Comparison of ENCODE assay signal across 25 mouse cellular contexts in genomic region chr16:78617757-78618532, GRCm38 (mm10). TPM values are rescaled to one million over a fixed set of nuclear protein-coding genes. Genes with fewer than 3 reads are reported as not detected.
DNase-seq lines count a peak whose midpoint lies in the region; ATAC-seq and TF ChIP-seq lines count a peak whose summit lies in the region.
"Had no signal": no experiment of that assay in that cellular context is flagged by ENCODE, and none has a peak within 500 bp of the region (broad histone marks: within the 10 kb centered on the region; RNA-seq: fewer than 3 reads in every experiment).

No protein-coding gene starts in this region.

- no peak overlapping the region for H3K9ac ChIP-seq in heart, embryonic 11.5 days (ENCODE audit: low read depth, low read length)
- H3K9ac ChIP-seq in heart, embryonic 12.5 days = no peak overlapping the region
- H3K9ac ChIP-seq in lung, postnatal 0 days (replicated peaks; ENCODE audit: low read depth) = no peak overlapping the region
- H3K9ac ChIP-seq in forebrain, embryonic 15.5 days (replicated peaks) = no peak overlapping the region
- H3K9ac ChIP-seq: neural tube, embryonic 13.5 days had no signal

- no peaks in the 10 kb centered on the region for H3K36me3 ChIP-seq in heart, embryonic 11.5 days (ENCODE audit: control insufficient read depth, insufficient read depth, low read length)
- no peaks in the 10 kb centered on the region for H3K36me3 ChIP-seq in heart, embryonic 12.5 days
- no peaks in the 10 kb centered on the region for H3K36me3 ChIP-seq in lung, postnatal 0 days (ENCODE audit: insufficient read depth, low read length)
- no peaks in the 10 kb centered on the region for H3K36me3 ChIP-seq in forebrain, embryonic 15.5 days
- H3K36me3 ChIP-seq: neural tube, embryonic 13.5 days had no signal

- no peaks in the 10 kb centered on the region for H3K4me1 ChIP-seq in heart, embryonic 11.5 days (ENCODE audit: control insufficient read depth, insufficient read depth, low read length)
- no peaks in the 10 kb centered on the region for H3K4me1 ChIP-seq in heart, embryonic 12.5 days (replicated peaks)
- H3K4me1 ChIP-seq in lung, postnatal 0 days (ENCODE audit: insufficient read depth, low read depth, low read length) = no peaks in the 10 kb centered on the region
- H3K4me1 ChIP-seq in bone marrow, adult 2 months (ENCODE audit: control insufficient read depth, insufficient read depth, low read length) = no peaks in the 10 kb centered on the region; the same call in 1 of the 2 replicates
- H3K4me1 ChIP-seq in forebrain, embryonic 15.5 days = no peaks in the 10 kb centered on the region
- H3K4me1 ChIP-seq: megakaryocyte, embryonic 14.5 days; neural tube, embryonic 13.5 days had no signal

- H3K4me3 ChIP-seq in heart, embryonic 11.5 days (ENCODE audit: low read depth, low read length) = no peak overlapping the region
- no peak overlapping the region for H3K4me3 ChIP-seq in heart, embryonic 12.5 days
- H3K4me3 ChIP-seq in lung, postnatal 0 days (ENCODE audit: low read depth, low read length) = no peak overlapping the region
- no peak overlapping the region for H3K4me3 ChIP-seq in bone marrow, adult 2 months (replicated peaks; ENCODE audit: control insufficient read depth, low read depth, low read length)
- H3K4me3 ChIP-seq in forebrain, embryonic 15.5 days = no peak overlapping the region
- H3K4me3 ChIP-seq in gastrocnemius, adult 2 months = no peak overlapping the region
- H3K4me3 ChIP-seq: left cerebral cortex, adult 2 months; megakaryocyte, embryonic 14.5 days; neural tube, embryonic 13.5 days had no signal

- H3K4me2 ChIP-seq in heart, embryonic 11.5 days = no peak overlapping the region
- H3K4me2 ChIP-seq in heart, embryonic 12.5 days = no peak overlapping the region
- no peak overlapping the region for H3K4me2 ChIP-seq in lung, postnatal 0 days (replicated peaks; ENCODE audit: low read depth, low read length)
- H3K4me2 ChIP-seq in forebrain, embryonic 15.5 days (replicated peaks) = no peak overlapping the region
- H3K4me2 ChIP-seq: liver, embryonic 11.5 days; neural tube, embryonic 13.5 days had no signal

- ATAC-seq in heart, embryonic 11.5 days (replicated peaks; ENCODE audit: insufficient number of reproducible peaks, low FRiP score, low TSS enrichment) = 0 out of 2 replicates have a peak, but pooled peaks have one; percentile 39
- ATAC-seq in heart, embryonic 12.5 days (ENCODE audit: insufficient number of reproducible peaks, low FRiP score) = no peak; the same call in 1 of the 2 replicates
- ATAC-seq in lung, postnatal 0 days = peak; percentile 72
- no peak for ATAC-seq in forebrain, embryonic 15.5 days (replicated peaks)
- ATAC-seq: activated CD4-positive, CD25-positive, alpha-beta regulatory T cell, adult 4 months; CD4-positive, CD25-positive, alpha-beta regulatory T cell, adult 4 months had no signal

- H3K27me3 ChIP-seq in heart, embryonic 11.5 days (ENCODE audit: control insufficient read depth, insufficient read depth, low read length) = no peaks in the 10 kb centered on the region
- no peaks in the 10 kb centered on the region for H3K27me3 ChIP-seq in heart, embryonic 12.5 days (replicated peaks)
- H3K27me3 ChIP-seq in lung, postnatal 0 days (replicated peaks; ENCODE audit: insufficient read depth, low read length) = no peaks in the 10 kb centered on the region
- H3K27me3 ChIP-seq in forebrain, embryonic 15.5 days = no peaks in the 10 kb centered on the region
- H3K27me3 ChIP-seq: neural tube, embryonic 13.5 days had no signal

- 87% methylated on average over 11 of the region's 11 CpGs for WGBS in heart, embryonic 11.5 days (ENCODE audit: insufficient replicate concordance)
- 88% methylated on average over 11 of the region's 11 CpGs for WGBS in heart, embryonic 12.5 days
- WGBS in lung, postnatal 0 days = 78% methylated on average over 11 of the region's 11 CpGs
- 88% methylated on average over 11 of the region's 11 CpGs for WGBS in bone marrow, adult 2 months
- 95% methylated on average over 11 of the region's 11 CpGs for WGBS in forebrain, embryonic 15.5 days

- no peak for TF ChIP-seq POLR2A in bone marrow, adult 2 months (IDR thresholded peaks at IDR 0.05; ENCODE audit: borderline replicate concordance, control insufficient read depth, low read depth, low read length)

- H3K9me3 ChIP-seq in heart, embryonic 11.5 days (replicated peaks; ENCODE audit: control insufficient read depth, low read length) = no peaks in the 10 kb centered on the region
- no peaks in the 10 kb centered on the region for H3K9me3 ChIP-seq in heart, embryonic 12.5 days (replicated peaks)
- no peaks in the 10 kb centered on the region for H3K9me3 ChIP-seq in lung, postnatal 0 days (ENCODE audit: low read length)
- H3K9me3 ChIP-seq in forebrain, embryonic 15.5 days = no peaks in the 10 kb centered on the region
- H3K9me3 ChIP-seq: megakaryocyte, embryonic 14.5 days; neural tube, embryonic 13.5 days had no signal

- TF ChIP-seq CTCF in lung, postnatal 0 days (IDR thresholded peaks at IDR 0.05) = no peak
- TF ChIP-seq CTCF in bone marrow, adult 2 months (IDR thresholded peaks at IDR 0.05; ENCODE audit: control insufficient read depth, insufficient read depth, low read length) = peak; percentile 4; the same call in 1 of the 2 replicates
- no peak for TF ChIP-seq CTCF in gastrocnemius, adult 2 months (IDR thresholded peaks at IDR 0.05)

- intact Hi-C loops in gastrocnemius, adult 2 months (cut with DNase I) = no loop called here

- no peak overlapping the region for H3K27ac ChIP-seq in heart, embryonic 11.5 days (ENCODE audit: low read depth, low read length)
- no peak overlapping the region for H3K27ac ChIP-seq in heart, embryonic 12.5 days (ENCODE audit: poor library complexity, severe bottlenecking)
- H3K27ac ChIP-seq in lung, postnatal 0 days (ENCODE audit: low read length) = no peak overlapping the region
- H3K27ac ChIP-seq in bone marrow, adult 2 months (ENCODE audit: control insufficient read depth, insufficient read depth, low read depth, low read length, poor library complexity) = no peak overlapping the region
- no peak overlapping the region for H3K27ac ChIP-seq in forebrain, embryonic 15.5 days (replicated peaks)
- H3K27ac ChIP-seq in gastrocnemius, adult 2 months = no peak overlapping the region
- H3K27ac ChIP-seq: left cerebral cortex, adult 2 months; neural tube, embryonic 13.5 days had no signal

- DNase-seq in lung, postnatal 0 days (ENCODE audit: low spot score) = peak; percentile 45
- no peak for DNase-seq in lung, postnatal 36 days
- DNase-seq in NIH3T3 (ENCODE audit: low read depth) = peak; percentile 43
- DNase-seq in gastrocnemius, adult 2 months = no peak
- DNase-seq: cerebellum, adult 11-12 months; cerebellum, postnatal 25 days; embryo, embryonic 11 days; gastrocnemius, postnatal 10 days; kidney, adult 9 months; kidney, postnatal 36 days; layer of hippocampus, adult 9-11 months; left cerebral cortex, postnatal 4 days; lung, adult 18-20 months; right cerebral cortex, postnatal 14 days; spleen, adult 18-20 months had no signal

- no peak for TF ChIP-seq EP300 in lung, postnatal 0 days (IDR thresholded peaks at IDR 0.05)

RNA-seq across cellular contexts. Expression of gene D16Ertd472e, which starts 41.4 kb away (rescaled TPM):
- 8.0 and 9.2 TPM in 2 replicates for polyA plus RNA-seq in heart, embryonic 11.5 days (2014; fragmentation: Nextera tagmentation; extraction: Ambion mirVana)
- 8.9 and 10.5 TPM in 2 replicates for polyA plus RNA-seq in heart, embryonic 12.5 days (2016; fragmentation: Nextera tagmentation; extraction: Ambion mirVana)
- polyA plus RNA-seq in lung, postnatal 0 days (2015; fragmentation: Nextera tagmentation; extraction: Ambion mirVana) = 12.3 and 14.7 TPM in 2 replicates
- 3.8 TPM in 2 replicates for polyA plus RNA-seq in bone marrow, adult 2 months (2011; ENCODE audit: insufficient read depth, insufficient read length, low replicate concordance, missing spikeins)
- 11.3 and 12.8 TPM in 2 replicates for polyA plus RNA-seq in forebrain, embryonic 15.5 days (2015; fragmentation: Nextera tagmentation; extraction: Ambion mirVana)
- total RNA-seq in gastrocnemius, adult 2 months (2021) = 1 to 10 TPM; 3.5 TPM

Comparison
In these comparisons a context has a peak if more than half of its experiments do, and no peak if none do; other contexts are left out.
1. ATAC-seq: peak in heart, embryonic 11.5 days (single experiment) and lung, postnatal 0 days (single experiment); none in heart, embryonic 12.5 days (single experiment) and forebrain, embryonic 15.5 days (single experiment).
2. DNase-seq: peak in lung, postnatal 0 days (single experiment) and NIH3T3 (single experiment); none in lung, postnatal 36 days (single experiment) and gastrocnemius, adult 2 months (single experiment).